ENCODE assay signal across 14 mouse cellular contexts in the genomic region with DNA sequence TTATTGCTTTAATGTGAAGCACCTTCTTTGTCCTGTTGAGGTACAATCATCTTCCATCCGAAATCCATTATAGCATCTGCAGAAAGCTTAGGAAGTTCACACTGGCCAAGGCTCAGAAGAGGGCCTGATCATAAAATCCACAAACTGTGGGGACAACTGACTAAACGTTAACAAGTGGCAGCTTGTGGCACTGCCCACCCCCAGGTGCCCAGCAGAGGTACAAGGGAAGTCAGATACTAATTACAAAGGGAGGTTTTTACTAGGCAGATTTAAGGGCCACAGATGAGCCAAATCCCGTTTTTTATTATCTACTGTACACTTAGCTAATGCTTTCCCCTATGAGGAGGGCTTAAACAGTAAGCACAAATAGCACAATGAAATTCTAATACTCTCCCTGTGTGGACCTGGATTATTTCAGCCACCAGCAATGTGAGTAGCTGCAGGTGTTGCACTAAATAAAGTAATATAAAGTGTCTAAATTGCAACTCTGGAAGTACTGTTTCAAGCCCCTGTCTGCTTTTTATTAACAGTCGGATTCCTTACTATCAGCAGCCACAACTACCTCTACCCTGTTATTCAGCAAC.
A peak's percentile ranks its signal among the peaks of the same experiment; 100 is the strongest.
DNase-seq lines count a peak whose midpoint lies in the region; ATAC-seq and TF ChIP-seq lines count a peak whose summit lies in the region.
"Had no signal": no experiment of that assay in that cellular context is flagged by ENCODE, and none has a peak within 500 bp of the region (broad histone marks: within the 10 kb centered on the region; RNA-seq: fewer than 3 reads in every experiment).

No protein-coding gene starts in this region.

- H3K27ac ChIP-seq in gastrocnemius, adult 2 months, result peak overlapping the region; percentile 56
- peak overlapping the region; percentile 67; the same call in 1 of the 2 replicates for H3K27ac ChIP-seq in kidney, embryonic 14.5 days (ENCODE audit: low read depth, low read length)
- no peak overlapping the region for H3K27ac ChIP-seq in embryonic facial prominence, embryonic 12.5 days
- H3K27ac ChIP-seq in limb, embryonic 11.5 days (replicated peaks; ENCODE audit: low read depth, low read length), result peak overlapping the region; percentile 94
- H3K27ac ChIP-seq: midbrain, embryonic 12.5 days had no signal

- ATAC-seq in kidney, embryonic 14.5 days (ENCODE audit: low FRiP score, low TSS enrichment), result peak; percentile 72
- no peak for ATAC-seq in embryonic facial prominence, embryonic 12.5 days (ENCODE audit: insufficient number of reproducible peaks, insufficient read depth, low FRiP score, low TSS enrichment)
- ATAC-seq in limb, embryonic 11.5 days (ENCODE audit: insufficient number of reproducible peaks, low FRiP score, low TSS enrichment, low read depth), result peak; percentile 61
- ATAC-seq: forebrain, postnatal 0 days; inflammation-experienced regulatory T-cells, adult 6 months had no signal

- no peaks in the 10 kb centered on the region for H3K36me3 ChIP-seq in kidney, embryonic 14.5 days (ENCODE audit: control insufficient read depth, insufficient read depth, low read length)
- H3K36me3 ChIP-seq in embryonic facial prominence, embryonic 12.5 days, result no peaks in the 10 kb centered on the region
- H3K36me3 ChIP-seq in limb, embryonic 11.5 days (ENCODE audit: control insufficient read depth, insufficient read depth, low read length), result no peaks in the 10 kb centered on the region
- H3K36me3 ChIP-seq: midbrain, embryonic 12.5 days had no signal

- H3K4me3 ChIP-seq in gastrocnemius, adult 2 months, result no peak overlapping the region; the same call in 1 of the 2 replicates
- H3K4me3 ChIP-seq in kidney, embryonic 14.5 days (ENCODE audit: low read length), result no peak overlapping the region
- no peak overlapping the region for H3K4me3 ChIP-seq in embryonic facial prominence, embryonic 12.5 days
- no peak overlapping the region for H3K4me3 ChIP-seq in limb, embryonic 11.5 days (ENCODE audit: low read depth, low read length)
- H3K4me3 ChIP-seq: midbrain, embryonic 12.5 days had no signal

- TF ChIP-seq CTCF in gastrocnemius, adult 2 months (IDR thresholded peaks at IDR 0.05), result no peak

- H3K4me2 ChIP-seq in kidney, embryonic 14.5 days (replicated peaks; ENCODE audit: low read depth, low read length), result peak overlapping the region; percentile 31
- H3K4me2 ChIP-seq in embryonic facial prominence, embryonic 12.5 days (replicated peaks), result peak overlapping the region; percentile 40
- peak overlapping the region; percentile 33; the same call in 1 of the 2 replicates for H3K4me2 ChIP-seq in limb, embryonic 11.5 days (ENCODE audit: low read depth, severe bottlenecking)
- H3K4me2 ChIP-seq: midbrain, embryonic 12.5 days had no signal

- peaks cover 21% of the 10 kb centered on the region; the same call in 1 of the 2 replicates for H3K4me1 ChIP-seq in kidney, embryonic 14.5 days (ENCODE audit: control insufficient read depth, insufficient read depth, low read length)
- peaks cover 30% of the 10 kb centered on the region for H3K4me1 ChIP-seq in embryonic facial prominence, embryonic 12.5 days
- peaks cover 34% of the 10 kb centered on the region for H3K4me1 ChIP-seq in limb, embryonic 11.5 days (ENCODE audit: control insufficient read depth, insufficient read depth, low read length)
- H3K4me1 ChIP-seq: midbrain, embryonic 12.5 days had no signal

- H3K27me3 ChIP-seq in kidney, embryonic 14.5 days (ENCODE audit: control insufficient read depth, insufficient read depth, low read length), result no peaks in the 10 kb centered on the region
- H3K27me3 ChIP-seq in embryonic facial prominence, embryonic 12.5 days, result no peaks in the 10 kb centered on the region
- no peaks in the 10 kb centered on the region for H3K27me3 ChIP-seq in limb, embryonic 11.5 days (ENCODE audit: control insufficient read depth, insufficient read depth, low read length)
- H3K27me3 ChIP-seq: midbrain, embryonic 12.5 days had no signal

- H3K9ac ChIP-seq in kidney, embryonic 14.5 days (ENCODE audit: low read depth, low read length), result no peak overlapping the region
- no peak overlapping the region for H3K9ac ChIP-seq in embryonic facial prominence, embryonic 12.5 days
- H3K9ac ChIP-seq in limb, embryonic 11.5 days (ENCODE audit: low read length), result no peak overlapping the region
- H3K9ac ChIP-seq: forebrain, postnatal 0 days; midbrain, embryonic 12.5 days had no signal

- H3K9me3 ChIP-seq in kidney, embryonic 14.5 days (ENCODE audit: control insufficient read depth, low read length), result no peaks in the 10 kb centered on the region
- H3K9me3 ChIP-seq in embryonic facial prominence, embryonic 12.5 days, result no peaks in the 10 kb centered on the region
- no peaks in the 10 kb centered on the region for H3K9me3 ChIP-seq in limb, embryonic 11.5 days (ENCODE audit: control insufficient read depth, low read length)
- H3K9me3 ChIP-seq: midbrain, embryonic 12.5 days had no signal

- DNase-seq in gastrocnemius, adult 2 months, result no peak
- no peak for DNase-seq in gastrocnemius, postnatal 14 days
- no peak for DNase-seq in kidney, postnatal 10 days
- peak; percentile 63 for DNase-seq in limb, embryonic 11.5 days (ENCODE audit: low spot score)
- no peak for DNase-seq in urinary bladder, adult 2 months (ENCODE audit: low spot score)
- no peak for DNase-seq in testis, postnatal 14 days (ENCODE audit: low spot score)
- DNase-seq: adrenal gland, adult 8-10 months; cerebellum, adult 9-11 months; forebrain, postnatal 0 days; lung, postnatal 10 days had no signal

- 20% methylated on average over 4 of the region's 4 CpGs for WGBS in kidney, embryonic 14.5 days
- WGBS in embryonic facial prominence, embryonic 12.5 days, result 24% methylated on average over 4 of the region's 4 CpGs
- WGBS in limb, embryonic 11.5 days, result 6% methylated on average over 4 of the region's 4 CpGs

- intact Hi-C loops in gastrocnemius, adult 2 months (cut with DNase I), result no loop called here
- intact Hi-C loops in gastrocnemius, postnatal 14 days (cut with DNase I; ENCODE audit: low total_unique reads), result no loop called here
